Mouse (Mus musculus) liver, embryonic 13.5 days (tissue): ENCODE data around the gene Raver1. TPM values are rescaled to one million over a fixed set of nuclear protein-coding genes. Genes with fewer than 3 reads are reported as not detected.
"Not testable (repeated sequence)": the region's sequence is repeated elsewhere in the genome, so short reads cannot be mapped to it uniquely, and the experiment has no call there.

Source experiments
- ATAC-seq: fragments of 200-750 bp; cut with Nextera tagmentation; 2 replicates; pipeline ENCODE4 v1.8.0; 2017; ENCODE audit warnings: low read depth, mild to moderate bottlenecking, moderate number of reproducible peaks, moderate library complexity
- DNase-seq: peaks from one replicate; pipeline ENCODE4 v3.0.0; 2022
- H3K27ac ChIP-seq: fragments of 300-500 bp; sonication (generic); 2 replicates; pipeline ENCODE4 v1.5.1; 2015; ENCODE audit warnings: moderate library complexity, mild to moderate bottlenecking, inconsistent platforms
- H3K27me3 ChIP-seq: fragments of 300-500 bp; sonication (generic); 2 replicates; pipeline ENCODE4 v1.6.1; 2015; ENCODE audit warnings: mild to moderate bottlenecking, inconsistent platforms
- H3K36me3 ChIP-seq: fragments of 300-500 bp; sonication (generic); 2 replicates; pipeline ENCODE4 v1.6.1; 2015; ENCODE audit warnings: mild to moderate bottlenecking, inconsistent platforms
- H3K4me1 ChIP-seq: fragments of 300-500 bp; sonication (generic); replicated peaks from 2 replicates; pipeline ENCODE4 v1.6.1; 2015; ENCODE audit warnings: inconsistent platforms
- H3K4me2 ChIP-seq: fragments of 300-500 bp; sonication (generic); 2 replicates; pipeline ENCODE4 v1.6.1; 2015; ENCODE audit warnings: inconsistent platforms, mild to moderate bottlenecking, moderate library complexity
- H3K4me3 ChIP-seq: fragments of 300-500 bp; sonication (generic); replicated peaks from 2 replicates; pipeline ENCODE4 v1.5.1; 2015; ENCODE audit warnings: mild to moderate bottlenecking, inconsistent platforms
- H3K9ac ChIP-seq: fragments of 300-500 bp; sonication (generic); 2 replicates; pipeline ENCODE4 v1.6.1; 2015; ENCODE audit warnings: mild to moderate bottlenecking, inconsistent platforms
- H3K9me3 ChIP-seq: fragments of 300-500 bp; sonication (generic); replicated peaks from 2 replicates; pipeline ENCODE4 v1.6.1; 2016; ENCODE audit warnings: inconsistent platforms
- WGBS: fragments of 180-500 bp; shearing (Covaris S2); methylation state at CpG from one replicate; pipeline ENCODE4 v1.1.7; 2015; ENCODE audit not compliant: insufficient replicate concordance; 5-methylcytosine and 5-hydroxymethylcytosine counted together
- polyA plus RNA-seq: library from polyadenylated mRNA; unstranded; fragments of >200 nt; fragmentation: Nextera tagmentation; extraction: Ambion mirVana; gene quantifications from 2 replicates; pipeline ENCODE4 v1.2.1, GENCODE M21; 2015

Gene Raver1
- polyA plus RNA-seq, 1 experiment from 2014 or later, result 18.4 TPM

DNA sequence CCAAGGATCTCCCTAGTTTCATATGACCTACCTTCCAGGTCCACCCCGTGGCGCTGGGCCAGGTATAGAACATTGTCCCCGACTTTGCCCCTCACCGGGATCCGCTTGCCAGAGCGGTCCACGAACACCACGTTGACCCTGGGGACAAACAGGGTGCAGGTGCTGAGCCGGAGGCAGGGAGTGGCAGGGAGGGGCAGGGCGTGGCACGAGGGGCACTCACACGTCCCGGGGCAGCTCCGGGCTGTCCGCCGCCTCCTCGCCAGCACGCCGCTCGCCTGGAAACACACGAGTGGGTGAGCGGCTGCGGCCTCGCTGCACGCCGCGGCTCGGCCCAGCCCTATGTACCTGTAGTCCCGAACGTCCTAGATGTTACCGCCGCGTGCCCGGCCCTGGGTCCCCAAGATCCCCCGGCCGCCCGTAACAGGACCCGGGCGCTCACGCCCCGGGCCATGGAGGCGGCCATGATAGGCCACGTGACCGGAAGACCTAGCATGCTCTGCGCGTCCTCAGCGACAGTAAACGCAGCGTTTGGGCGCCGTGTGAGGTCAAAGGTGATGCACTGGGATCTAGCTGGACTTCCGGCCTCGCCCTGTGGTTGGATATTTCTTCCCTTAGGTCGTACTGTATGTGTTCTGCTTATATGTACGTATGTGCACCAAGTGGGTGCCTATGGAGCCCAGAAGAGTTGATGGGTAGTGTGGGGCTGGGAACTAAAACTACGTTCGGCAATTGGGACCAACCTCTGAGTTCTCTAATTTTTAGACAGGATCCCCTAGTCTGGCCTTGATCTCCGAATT lies 18.6 kb downstream of the Raver1 start, which contains the start of the genes Gm49373 and Fdx1l:
Gm49373 (minus strand) TSS at position 53 of the 797 bp plus-strand sequence.
Fdx1l (minus strand) TSS at position 571 of the 797 bp plus-strand sequence.
- Histone ChIP-seq H3K4me3 (peak within 1 kb of the TSS; percentile 87), H3K27ac (peak within 1 kb of the TSS; percentile 62), H3K4me1 (peaks cover 37% of the 10 kb centered on the region), H3K9ac (peak within 1 kb of the TSS; percentile 84), H3K27me3 (no peaks in the 10 kb centered on the region), H3K4me2 (peak within 1 kb of the TSS; percentile 92), H3K9me3 (no peaks in the 10 kb centered on the region), H3K36me3 (peaks cover 62% of the 10 kb centered on the region)
- DNase-seq, result peak; percentile 77
- 3% methylated on average over 58 of the region's 58 CpGs for WGBS
- ATAC-seq, result peak; percentile 92

DNA sequence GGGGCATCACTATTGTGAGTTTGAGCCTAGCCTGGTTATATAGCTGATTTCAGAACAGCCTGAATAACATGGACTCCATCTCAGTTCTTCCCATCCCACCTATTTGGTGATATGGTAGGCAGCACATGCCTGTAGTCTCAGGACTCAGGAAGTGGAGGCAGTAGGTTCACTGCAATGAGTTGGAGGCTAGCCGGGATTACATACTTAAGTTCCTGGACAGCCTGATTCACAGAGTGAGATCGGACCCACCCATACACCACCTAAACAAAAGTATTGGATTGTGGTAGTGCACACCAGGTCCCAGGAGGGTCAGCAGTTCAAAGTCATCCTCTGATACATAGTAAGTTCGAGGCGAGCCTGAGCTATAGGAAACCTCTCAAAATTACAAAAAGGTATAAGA lies 19.2 kb downstream of the Raver1 start:
- Histone ChIP-seq H3K27ac (peak overlapping the region; percentile 62), H3K9me3 (no peaks in the 10 kb centered on the region), H3K27me3 (no peaks in the 10 kb centered on the region), H3K9ac (peak overlapping the region; percentile 84), H3K4me1 (peaks cover 37% of the 10 kb centered on the region), H3K4me2 (peak overlapping the region; percentile 92), H3K36me3 (peaks cover 61% of the 10 kb centered on the region), H3K4me3 (peak overlapping the region; percentile 87)
- ATAC-seq (peak; percentile 22), DNase-seq (no peak)
- 3% methylated on average over 4 of the region's 4 CpGs for WGBS

DNA sequence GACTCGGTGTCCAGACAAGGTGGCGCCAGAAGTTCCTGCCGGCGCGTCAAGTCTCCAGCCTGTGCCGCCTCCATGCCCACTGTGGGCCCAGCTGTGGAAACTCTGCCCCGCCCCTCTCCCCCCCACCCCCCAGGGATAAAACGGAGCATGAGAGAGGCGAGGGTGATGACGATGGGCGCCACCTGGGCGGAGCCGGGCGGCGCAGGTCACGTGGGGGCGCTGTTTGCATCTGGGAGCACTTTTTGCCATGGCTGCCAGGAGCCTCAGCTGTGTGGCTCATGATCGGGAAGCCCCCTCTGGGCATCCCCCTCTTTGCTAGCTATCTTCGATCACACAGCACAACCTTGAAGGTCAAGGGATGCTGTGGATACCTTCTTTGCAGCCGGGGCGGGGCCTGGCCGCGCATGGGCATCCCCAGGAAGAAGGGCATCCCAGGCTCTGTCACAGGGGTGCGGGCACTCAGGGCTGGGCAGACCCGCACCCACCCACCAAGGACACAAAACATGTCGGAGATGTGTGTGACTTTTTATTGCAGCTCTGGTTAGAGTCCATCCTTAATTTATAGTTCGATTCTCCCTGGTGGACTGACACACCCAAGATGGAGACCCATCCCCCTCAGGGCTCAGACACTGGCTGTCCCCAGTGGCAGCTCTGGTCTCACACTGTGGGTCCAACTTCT lies 24.7 kb downstream of the Raver1 start, which contains the start of gene Zglp1:
Zglp1 (minus strand) TSS at position 88 of the 679 bp plus-strand sequence.
- H3K9me3 ChIP-seq, result no peaks in the 10 kb centered on the region
- peaks cover 66% of the 10 kb centered on the region for H3K36me3 ChIP-seq
- DNase-seq (no peak), ATAC-seq (no peak)
- H3K27ac ChIP-seq, result no peak within 1 kb of the TSS
- H3K27me3 ChIP-seq, result no peaks in the 10 kb centered on the region
- H3K9ac ChIP-seq, result no peak within 1 kb of the TSS
- peaks cover 20% of the 10 kb centered on the region for H3K4me1 ChIP-seq
- no peak within 1 kb of the TSS for H3K4me3 ChIP-seq
- no peak within 1 kb of the TSS for H3K4me2 ChIP-seq
- WGBS, result 81% methylated on average over 27 of the region's 27 CpGs

GRCm38 (mm10) chr9:21062928-21063327 lies 28.9 kb downstream of the Raver1 start:
- H3K9ac ChIP-seq, result no peak overlapping the region
- no peak for ATAC-seq
- H3K27me3 ChIP-seq, result no peaks in the 10 kb centered on the region
- H3K27ac ChIP-seq, result no peak overlapping the region
- no peak for DNase-seq
- H3K4me3 ChIP-seq, result no peak overlapping the region
- 81% methylated on average over 2 of the region's 2 CpGs for WGBS
- no peak overlapping the region for H3K4me2 ChIP-seq
- H3K36me3 ChIP-seq, result peaks cover 48% of the 10 kb centered on the region
- H3K4me1 ChIP-seq, result peaks cover 5% of the 10 kb centered on the region; the same call in 1 of the 2 replicates
- H3K9me3 ChIP-seq, result no peaks in the 10 kb centered on the region

GRCm38 (mm10) chr9:21051578-21051977 lies 40.2 kb downstream of the Raver1 start:
- H3K4me3 ChIP-seq, result no peak overlapping the region
- WGBS, result 34% methylated on average over 10 of the region's 10 CpGs
- ATAC-seq, result peak; percentile 87
- no peaks in the 10 kb centered on the region for H3K36me3 ChIP-seq
- peaks cover 11% of the 10 kb centered on the region for H3K4me1 ChIP-seq
- no peak overlapping the region for H3K27ac ChIP-seq
- H3K9me3 ChIP-seq, result no peaks in the 10 kb centered on the region
- H3K9ac ChIP-seq, result no peak overlapping the region
- no peak overlapping the region for H3K4me2 ChIP-seq
- DNase-seq, result no peak
- H3K27me3 ChIP-seq, result peaks cover 15% of the 10 kb centered on the region

- no peak overlapping the region for H3K27ac ChIP-seq
These were observed 46.6 kb downstream of the Raver1 start for GRCm38 (mm10) chr9:21045235-21045634.

GRCm38 (mm10) chr9:21044785-21045184 lies 47.0 kb downstream of the Raver1 start:
- H3K4me2 ChIP-seq, DNase-seq, H3K27me3 ChIP-seq, H3K4me3 ChIP-seq, ATAC-seq, H3K9ac ChIP-seq, H3K36me3 ChIP-seq, H3K9me3 ChIP-seq, H3K27ac ChIP-seq: not testable (repeated sequence)
- 57% methylated on average over 1 of the region's 1 CpGs for WGBS
- peaks cover 25% of the 10 kb centered on the region for H3K4me1 ChIP-seq

More at GRCm38 (mm10) chr9:21045235-21045634, 46.6 kb downstream of the Raver1 start:
- Histone ChIP-seq H3K4me2 (no peak overlapping the region), H3K36me3 (no peaks in the 10 kb centered on the region), H3K4me3 (no peak overlapping the region), H3K9ac (no peak overlapping the region), H3K9me3 (no peaks in the 10 kb centered on the region), H3K4me1 (peaks cover 21% of the 10 kb centered on the region), H3K27me3 (no peaks in the 10 kb centered on the region; the same call in 1 of the 2 replicates)
- DNase-seq (no peak), ATAC-seq (no peak)
- WGBS, result 58% methylated on average over 3 of the region's 3 CpGs

- Histone ChIP-seq H3K4me3 (no peak overlapping the region), H3K36me3 (no peaks in the 10 kb centered on the region), H3K4me1 (peaks cover 37% of the 10 kb centered on the region), H3K27me3 (peaks cover 9% of the 10 kb centered on the region), H3K4me2 (no peak overlapping the region), H3K9me3 (no peaks in the 10 kb centered on the region), H3K27ac (no peak overlapping the region), H3K9ac (peak overlapping the region; percentile 9; the same call in 1 of the 2 replicates)
- no peak for DNase-seq
- no peak for ATAC-seq
- 42% methylated on average over 4 of the region's 4 CpGs for WGBS
These were observed 48.2 kb downstream of the Raver1 start for GRCm38 (mm10) chr9:21043563-21043962.

DNA sequence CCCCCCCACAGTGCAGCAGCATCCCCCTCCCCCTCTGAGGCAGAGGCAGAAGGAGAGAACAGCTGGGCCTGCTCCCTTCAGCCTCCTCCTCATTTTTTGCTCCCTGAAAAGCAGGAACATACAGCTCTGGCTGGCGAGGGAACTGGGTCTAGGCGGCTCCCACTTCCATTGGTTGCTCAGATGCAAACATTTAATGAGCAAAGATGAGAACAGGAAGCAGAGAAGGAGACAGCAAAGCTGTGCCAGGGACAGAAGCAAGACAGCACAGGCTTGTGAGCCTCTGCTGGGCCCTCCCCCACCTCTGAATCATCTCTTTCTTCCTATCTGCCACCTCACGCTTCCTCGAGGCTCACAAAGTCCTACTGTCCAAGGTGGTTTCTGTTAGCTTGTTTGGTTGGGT lies 50.5 kb downstream of the Raver1 start:
- no peak overlapping the region for H3K4me3 ChIP-seq
- no peak overlapping the region for H3K9ac ChIP-seq
- H3K27ac ChIP-seq, result no peak overlapping the region
- peaks cover 32% of the 10 kb centered on the region for H3K27me3 ChIP-seq
- H3K36me3 ChIP-seq, result no peaks in the 10 kb centered on the region
- H3K4me1 ChIP-seq, result peaks cover 55% of the 10 kb centered on the region
- no peak for ATAC-seq
- no peak overlapping the region for H3K4me2 ChIP-seq
- DNase-seq, result no peak
- WGBS, result 32% methylated on average over 4 of the region's 4 CpGs
- no peaks in the 10 kb centered on the region for H3K9me3 ChIP-seq

- H3K9me3 ChIP-seq, result no peaks in the 10 kb centered on the region
- H3K27ac ChIP-seq, result peak overlapping the region; percentile 50
- peak overlapping the region; percentile 19 for H3K4me2 ChIP-seq
- H3K36me3 ChIP-seq, result no peaks in the 10 kb centered on the region
- 31% methylated on average over 3 of the region's 3 CpGs for WGBS
- H3K9ac ChIP-seq, result peak overlapping the region; percentile 11; the same call in 1 of the 2 replicates
- no peak overlapping the region for H3K4me3 ChIP-seq
- peaks cover 66% of the 10 kb centered on the region for H3K4me1 ChIP-seq
- H3K27me3 ChIP-seq, result peaks cover 47% of the 10 kb centered on the region
- ATAC-seq (peak; percentile 83), DNase-seq (no peak)
These were observed 52.0 kb downstream of the Raver1 start for GRCm38 (mm10) chr9:21039779-21040178.

DNA sequence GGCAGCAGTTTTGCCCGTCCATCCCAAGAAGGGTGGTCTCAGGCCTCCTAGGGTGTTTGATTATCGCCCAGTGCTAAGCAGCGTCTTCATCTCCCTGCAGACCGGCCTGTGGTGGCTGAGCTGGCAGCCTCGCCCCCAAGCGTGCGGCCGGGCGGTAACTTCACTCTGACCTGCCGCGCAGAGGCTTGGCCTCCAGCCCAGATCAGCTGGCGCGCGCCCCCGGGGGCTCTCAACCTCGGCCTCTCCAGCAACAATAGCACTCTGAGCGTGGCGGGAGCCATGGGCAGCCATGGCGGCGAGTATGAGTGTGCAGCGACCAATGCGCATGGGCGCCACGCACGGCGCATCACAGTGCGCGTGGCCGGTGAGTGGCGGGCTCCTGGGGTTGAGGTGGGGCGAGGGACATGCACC lies 54.3 kb downstream of the Raver1 start:
- whole genome bisulfite sequencing, result 5% methylated on average over 31 of the region's 31 CpGs
- peak overlapping the region; percentile 55 for H3K4me2 ChIP-seq
- peak overlapping the region; percentile 38 for H3K4me3 ChIP-seq
- no peaks in the 10 kb centered on the region for H3K9me3 ChIP-seq
- peaks cover 80% of the 10 kb centered on the region for H3K4me1 ChIP-seq
- H3K27ac ChIP-seq, result no peak overlapping the region
- peaks cover 70% of the 10 kb centered on the region for H3K27me3 ChIP-seq
- ATAC-seq, result no peak
- no peak for DNase-seq
- H3K9ac ChIP-seq, result 0 out of 2 replicates have a peak overlapping the region, but pooled peaks have one; percentile 17
- no peaks in the 10 kb centered on the region for H3K36me3 ChIP-seq
